Mouse (Mus musculus): Measurements from ENCODE around the gene Pramel4.
"Not testable (repeated sequence)": the region's sequence is repeated elsewhere in the genome, so short reads cannot be mapped to it uniquely, and the experiment has no call there.

Gene Pramel4

DNA sequence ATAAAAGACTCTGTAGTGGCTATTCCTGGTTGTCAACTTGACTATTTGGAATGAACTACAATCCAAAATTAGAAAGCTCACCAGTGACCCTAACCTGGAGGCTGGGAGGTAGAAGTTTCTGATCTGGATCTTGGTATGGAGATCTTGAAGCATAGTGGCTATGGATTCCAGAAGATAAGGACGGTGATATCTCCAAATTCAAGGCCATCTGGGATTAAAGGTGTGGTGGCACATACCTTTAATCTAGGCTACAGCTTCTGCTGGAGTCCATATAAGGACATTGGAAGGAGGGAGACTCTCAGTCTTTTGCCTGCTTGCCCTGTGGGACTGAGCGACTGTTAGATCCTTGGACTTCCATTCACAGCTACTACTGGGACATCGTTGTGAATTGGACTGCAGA is at the start of gene Pramel4:
TSS of gene Pramel4 (plus strand) at position 301 of the 400 bp plus-strand sequence.
- not testable (repeated sequence) for DNase-seq (ENCODE audit: low read depth in 2 of 2, low spot score in 2 of 2)

DNA sequence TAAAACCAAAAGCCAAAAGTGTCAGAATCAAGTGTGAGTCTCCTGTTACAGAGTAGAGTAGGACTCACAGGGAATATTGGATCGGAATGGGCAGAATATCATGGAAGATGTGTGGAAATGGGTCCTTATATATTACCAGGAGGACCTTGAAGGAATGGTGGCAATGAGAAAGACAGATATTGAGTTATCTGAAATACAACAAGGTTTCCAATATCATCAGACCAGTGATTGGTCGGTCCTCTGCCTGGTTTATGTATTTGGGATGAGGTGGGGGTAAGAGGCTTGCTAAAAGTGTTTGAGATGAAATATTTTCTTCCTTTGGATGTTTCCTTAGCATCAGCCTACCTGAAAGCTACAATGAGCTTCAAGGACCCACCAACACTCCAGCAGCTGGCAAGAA is 47.2 kb downstream of the Pramel4 start, which contains the start of gene Gm13102:
TSS of gene Gm13102 (plus strand) at position 301 of the 400 bp plus-strand sequence.
- DNase-seq (ENCODE audit: low read depth in 2 of 2, low spot score in 2 of 2) = not testable (repeated sequence)

Data from CD8-positive naive resting alpha-beta T cell, adult 2 months (primary cell).